Mouse (Mus musculus) kidney, postnatal 0 days (tissue): ENCODE results near the gene Mrap. TPM values are rescaled to one million over a fixed set of nuclear protein-coding genes. Genes with fewer than 3 reads are reported as not detected.

Source experiments
- ATAC-seq: fragments of 200-750 bp; cut with Nextera tagmentation; replicated peaks from 2 replicates; pipeline ENCODE4 v1.8.0; 2017; ENCODE audit warnings: low read depth, moderate number of reproducible peaks, moderate TSS enrichment, moderate library complexity; ENCODE audit not compliant: low FRiP score
- DNase-seq: peaks from one replicate; pipeline ENCODE4 v3.0.0-alpha.2; 2016; ENCODE audit warnings: low spot score
- H3K27ac ChIP-seq: fragments of 300-500 bp; sonication (generic); 2 replicates; pipeline ENCODE4 v1.5.1; 2014; ENCODE audit warnings: mild to moderate bottlenecking
- H3K27me3 ChIP-seq: fragments of 300-500 bp; sonication (generic); 2 replicates; pipeline ENCODE4 v1.6.1; 2014; ENCODE audit warnings: low read length, mixed read lengths; ENCODE audit not compliant: insufficient read depth
- H3K36me3 ChIP-seq: fragments of 300-500 bp; sonication (generic); 2 replicates; pipeline ENCODE4 v1.6.1; 2014; ENCODE audit warnings: low read length, mixed read lengths; ENCODE audit not compliant: insufficient read depth
- H3K4me1 ChIP-seq: fragments of 300-500 bp; sonication (generic); replicated peaks from 2 replicates; pipeline ENCODE4 v1.6.1; 2014; ENCODE audit warnings: antibody characterized with exemption, low read length, mixed read lengths; ENCODE audit not compliant: insufficient read depth
- H3K4me2 ChIP-seq: fragments of 300-500 bp; sonication (generic); 2 replicates; pipeline ENCODE4 v1.6.1; 2014; ENCODE audit warnings: mild to moderate bottlenecking, low read length, moderate library complexity, mixed read lengths
- H3K4me3 ChIP-seq: fragments of 300-500 bp; sonication (generic); replicated peaks from 2 replicates; pipeline ENCODE4 v1.5.1; 2014; ENCODE audit warnings: low read depth, low read length
- H3K9ac ChIP-seq: fragments of 300-500 bp; sonication (generic); 2 replicates; pipeline ENCODE4 v1.6.1; 2014; ENCODE audit warnings: low read depth, low read length
- H3K9me3 ChIP-seq: fragments of 300-500 bp; sonication (generic); replicated peaks from 2 replicates; pipeline ENCODE4 v1.6.1; 2016; ENCODE audit warnings: low read length, inconsistent platforms, mixed read lengths
- CTCF ChIP-seq: IDR thresholded peaks from 2 replicates; pipeline ENCODE4 v1.5.1; 2016; ENCODE audit warnings: antibody characterized with exemption, low read depth, mild to moderate bottlenecking, moderate library complexity
- WGBS: fragments of 180-500 bp; shearing (Covaris S2); extraction: QIAGEN DNeasy Blood & Tissue Kit; methylation state at CpG from one replicate; pipeline ENCODE4 v1.1.7; 2014; 5-methylcytosine and 5-hydroxymethylcytosine counted together
- polyA plus RNA-seq: library from polyadenylated mRNA; unstranded; fragments of >200 nt; fragmentation: Nextera tagmentation; extraction: Ambion mirVana; gene quantifications from 2 replicates; pipeline ENCODE4 v1.2.1, GENCODE M21; 2015

The Mrap gene
- polyA plus RNA-seq: 0.14 TPM in 1 of 2 replicates, not detected in the other

DNA sequence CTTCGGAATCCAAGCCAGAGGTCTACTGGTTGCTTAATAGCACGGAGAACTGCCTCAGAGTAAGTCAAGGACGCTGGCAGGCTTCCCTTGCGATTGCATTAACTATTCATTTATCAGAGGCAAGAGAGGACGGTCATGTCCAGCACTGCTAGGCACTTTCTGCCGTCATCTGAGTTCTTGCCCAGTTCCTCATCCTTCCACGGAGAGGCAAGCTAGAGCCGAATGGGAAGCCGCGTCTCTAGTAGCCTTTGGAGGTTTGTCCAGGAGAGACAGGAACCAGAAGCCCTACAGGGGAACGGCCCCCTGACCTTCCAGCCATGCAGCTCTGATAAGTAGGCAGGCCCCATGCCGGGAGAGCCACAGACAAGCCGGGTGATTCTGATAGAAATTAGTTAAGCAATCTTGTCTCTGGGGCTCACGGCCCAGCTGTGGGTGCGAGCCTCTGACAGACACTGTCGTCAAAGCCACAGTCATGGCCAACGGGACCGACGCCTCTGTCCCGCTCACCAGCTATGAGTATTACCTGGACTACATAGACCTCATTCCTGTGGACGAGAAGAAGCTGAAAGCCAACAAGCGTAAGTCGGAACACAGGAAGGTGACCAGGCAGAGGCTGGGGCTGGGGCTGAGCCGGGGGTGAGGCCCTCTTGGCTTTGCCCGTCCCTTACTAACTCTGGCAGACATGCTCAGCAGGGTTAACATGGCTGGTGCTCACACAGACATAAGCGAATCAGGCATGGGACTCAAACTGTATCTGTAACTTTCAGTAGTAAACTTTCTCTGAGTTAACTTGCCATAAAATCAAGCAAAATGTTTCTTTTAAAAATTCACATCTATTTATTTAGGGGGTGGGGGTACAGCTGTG, at the start of gene Mrap:
Gene Mrap (plus strand): TSS at position 116 of the 865 bp plus-strand sequence.
- no peak for DNase-seq
- 86% methylated on average over 26 of the region's 26 CpGs for WGBS
- Histone ChIP-seq H3K9me3 (no peaks in the 10 kb centered on the region), H3K9ac (0 out of 2 replicates have a peak within 1 kb of the TSS, but pooled peaks have one; percentile 8), H3K36me3 (no peaks in the 10 kb centered on the region), H3K4me3 (no peak within 1 kb of the TSS), H3K4me1 (0 out of 2 replicates have a peak, but pooled peaks cover 2% of the 10 kb centered on the region), H3K27ac (no peak within 1 kb of the TSS), H3K27me3 (no peaks in the 10 kb centered on the region), H3K4me2 (no peak within 1 kb of the TSS)
- ATAC-seq: no peak
- TF ChIP-seq CTCF: no peak

DNA sequence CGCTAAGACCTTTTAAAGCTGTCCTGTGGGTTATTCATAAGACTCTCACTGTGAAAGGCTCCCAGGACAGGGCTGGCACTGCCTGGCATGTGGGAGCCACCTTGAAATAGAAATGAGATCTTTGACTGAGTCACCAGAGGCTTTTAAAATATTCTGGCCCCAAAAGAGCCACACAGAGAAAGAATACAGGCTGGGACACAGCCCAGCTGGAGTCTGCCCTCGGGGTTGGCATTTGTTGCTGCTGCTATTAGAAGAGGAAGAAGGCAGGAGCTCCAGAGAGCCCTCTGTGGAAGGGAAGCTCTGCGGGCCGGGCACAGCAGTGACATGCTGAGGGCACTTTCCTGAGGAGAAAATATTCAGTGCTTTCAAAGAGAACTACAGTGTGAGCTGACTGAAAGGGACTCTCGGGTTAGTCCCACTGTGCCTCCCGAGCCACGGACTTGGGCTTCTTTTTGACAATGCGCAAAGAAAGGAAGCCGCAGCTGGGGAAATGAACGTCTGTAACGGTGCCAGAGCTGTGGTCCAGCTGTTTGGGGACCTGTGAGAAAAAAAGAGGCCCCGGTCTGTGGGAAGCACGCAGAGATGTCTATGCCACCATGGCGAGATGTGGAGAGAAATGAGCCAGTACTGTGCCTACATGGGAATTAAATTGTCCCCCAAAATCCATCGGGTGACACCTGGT, 45.2 kb upstream of the Mrap start:
- H3K9ac ChIP-seq: no peak overlapping the region
- no peaks in the 10 kb centered on the region for H3K4me1 ChIP-seq
- TF ChIP-seq CTCF: no peak
- no peaks in the 10 kb centered on the region for H3K36me3 ChIP-seq
- 90% methylated on average over 15 of the region's 15 CpGs for WGBS
- H3K4me2 ChIP-seq: no peak overlapping the region
- ATAC-seq (no peak), DNase-seq (no peak)
- no peaks in the 10 kb centered on the region for H3K9me3 ChIP-seq
- no peak overlapping the region for H3K4me3 ChIP-seq
- no peaks in the 10 kb centered on the region for H3K27me3 ChIP-seq
- no peak overlapping the region for H3K27ac ChIP-seq

DNA sequence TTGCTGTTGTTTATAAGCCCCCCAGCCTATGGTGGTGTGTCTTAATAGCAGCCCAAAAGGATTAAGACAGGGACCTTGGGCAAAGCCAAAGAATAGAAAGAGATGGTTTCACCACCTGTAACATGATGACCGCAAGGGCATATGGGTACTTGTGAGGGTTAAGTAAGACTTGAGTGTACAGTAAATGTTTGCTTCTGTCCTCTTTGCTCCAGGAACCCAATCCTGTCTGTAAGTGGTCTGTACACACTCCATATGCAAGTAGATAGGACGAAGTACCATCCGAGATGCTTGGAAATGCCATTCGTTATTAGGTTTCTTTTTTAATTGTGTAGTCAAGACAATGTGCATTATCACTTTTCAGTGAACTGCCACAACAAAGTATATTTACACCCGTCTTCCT, 44.4 kb upstream of the Mrap start:
- Histone ChIP-seq H3K36me3 (no peaks in the 10 kb centered on the region), H3K27ac (no peak overlapping the region), H3K9me3 (no peaks in the 10 kb centered on the region), H3K9ac (no peak overlapping the region), H3K27me3 (no peaks in the 10 kb centered on the region), H3K4me2 (no peak overlapping the region), H3K4me1 (no peaks in the 10 kb centered on the region), H3K4me3 (no peak overlapping the region)
- 95% methylated on average over 5 of the region's 5 CpGs for WGBS
- no peak for TF ChIP-seq CTCF
- DNase-seq (no peak), ATAC-seq (no peak)

DNA sequence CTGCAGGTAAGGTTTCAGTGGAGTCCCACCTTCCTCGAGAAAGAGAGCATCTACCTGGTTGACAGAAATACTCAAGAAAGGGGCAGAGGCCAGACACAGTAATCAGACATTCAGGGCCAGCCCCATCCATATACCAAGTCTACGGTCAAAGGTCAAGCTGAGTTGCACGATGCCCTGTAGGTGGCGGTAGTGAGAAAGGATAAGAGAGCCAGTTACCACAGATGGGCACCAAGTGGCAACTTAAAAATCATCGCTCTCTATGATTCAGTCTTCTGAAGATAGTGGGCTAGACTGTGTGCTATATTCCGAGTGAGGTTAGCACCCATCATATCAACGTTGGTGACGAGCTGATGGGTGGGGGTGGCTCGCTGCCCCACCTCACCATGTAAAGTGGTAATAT, 43.3 kb upstream of the Mrap start:
- WGBS: 71% methylated on average over 9 of the region's 9 CpGs
- Histone ChIP-seq H3K4me2 (no peak overlapping the region), H3K4me3 (no peak overlapping the region), H3K27ac (no peak overlapping the region), H3K27me3 (no peaks in the 10 kb centered on the region), H3K9me3 (no peaks in the 10 kb centered on the region), H3K36me3 (no peaks in the 10 kb centered on the region), H3K9ac (no peak overlapping the region), H3K4me1 (no peaks in the 10 kb centered on the region)
- ATAC-seq (no peak), DNase-seq (no peak)
- TF ChIP-seq CTCF: peak; percentile 55

DNA sequence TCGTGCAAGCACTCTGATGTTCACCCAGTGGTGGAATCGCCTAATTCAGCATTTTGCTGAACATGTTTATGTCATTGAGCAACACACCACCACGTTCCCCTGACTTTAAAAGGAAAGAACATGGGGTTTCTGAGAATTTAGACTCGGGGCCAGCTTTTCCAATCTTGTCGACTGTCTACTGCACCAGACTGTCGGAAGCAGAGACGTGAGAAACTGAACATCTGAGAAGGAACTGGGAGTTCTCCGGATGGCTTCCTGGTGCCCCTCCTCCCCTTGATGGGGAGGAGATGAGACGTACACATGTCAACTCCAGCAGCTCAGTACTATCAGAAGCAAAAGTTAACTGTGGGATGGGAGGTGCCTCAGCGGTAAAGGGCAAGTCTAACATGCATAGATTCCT, 42.9 kb upstream of the Mrap start:
- Histone ChIP-seq H3K4me3 (no peak overlapping the region), H3K9ac (no peak overlapping the region), H3K9me3 (no peaks in the 10 kb centered on the region), H3K27me3 (no peaks in the 10 kb centered on the region), H3K4me2 (no peak overlapping the region), H3K4me1 (no peaks in the 10 kb centered on the region), H3K36me3 (no peaks in the 10 kb centered on the region), H3K27ac (no peak overlapping the region)
- no peak for TF ChIP-seq CTCF
- no peak for DNase-seq
- 68% methylated on average over 10 of the region's 10 CpGs for WGBS
- no peak for ATAC-seq

DNA sequence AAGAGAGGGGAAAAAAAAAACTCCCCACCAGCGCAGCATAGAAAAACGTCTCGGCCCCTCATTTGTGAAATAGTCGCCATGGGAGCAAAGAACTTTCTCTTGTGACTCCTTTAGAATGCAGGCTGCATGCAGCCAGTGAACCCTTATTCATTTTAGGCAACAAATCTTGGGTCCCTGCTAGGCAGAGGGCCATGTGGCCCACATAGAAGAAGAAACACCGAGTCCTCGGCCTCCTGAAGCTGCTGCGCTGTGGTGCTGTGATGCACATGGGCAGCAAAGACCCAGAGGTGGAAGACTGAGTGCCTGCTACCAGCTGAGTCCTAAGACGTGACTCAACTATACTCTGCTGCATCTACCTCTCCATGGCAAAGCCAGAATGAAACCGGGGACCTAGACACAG, 41.7 kb upstream of the Mrap start:
- no peak overlapping the region for H3K4me2 ChIP-seq
- TF ChIP-seq CTCF: no peak
- no peaks in the 10 kb centered on the region for H3K4me1 ChIP-seq
- 84% methylated on average over 9 of the region's 9 CpGs for whole genome bisulfite sequencing
- H3K9ac ChIP-seq: no peak overlapping the region
- DNase-seq (no peak), ATAC-seq (no peak)
- H3K27ac ChIP-seq: no peak overlapping the region
- H3K36me3 ChIP-seq: no peaks in the 10 kb centered on the region
- no peaks in the 10 kb centered on the region for H3K27me3 ChIP-seq
- H3K9me3 ChIP-seq: no peaks in the 10 kb centered on the region
- H3K4me3 ChIP-seq: no peak overlapping the region
